Mouse (Mus musculus): ENCODE data around the gene Prdm2. TPM values are rescaled to one million over a fixed set of nuclear protein-coding genes. Genes with fewer than 3 reads are reported as not detected.

Prdm2 gene
- polyA plus RNA-seq, 1 experiment from 2014 or later: 18.1 TPM

DNA sequence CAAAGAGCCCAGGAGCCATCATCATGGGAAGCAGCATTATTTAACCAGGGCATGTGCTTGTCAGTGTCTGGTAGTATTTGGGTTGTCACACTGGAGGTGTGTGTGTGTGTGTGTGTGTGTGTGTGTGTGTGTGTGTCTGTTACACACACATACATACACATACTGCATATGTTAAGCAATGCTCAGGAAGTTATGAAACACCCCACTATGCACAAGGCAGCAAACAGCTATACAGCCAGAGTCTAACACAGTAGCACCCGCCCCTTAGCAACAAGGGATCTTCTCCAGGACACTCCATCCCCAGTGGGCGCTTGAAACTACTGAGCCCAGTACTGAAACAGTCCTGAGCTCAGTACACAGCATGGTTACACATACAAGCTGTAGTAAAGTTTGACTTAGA lies 100.4 kb downstream of the Prdm2 start:
- Histone ChIP-seq H3K27me3 (replicated peaks; ENCODE audit: control insufficient read depth, insufficient read depth, low read length) (no peaks in the 10 kb centered on the region), H3K9me3 (ENCODE audit: control insufficient read depth, low read length) (no peaks in the 10 kb centered on the region), H3K4me3 (replicated peaks; ENCODE audit: low read length) (no peak overlapping the region), H3K9ac (replicated peaks; ENCODE audit: low read depth, low read length) (no peak overlapping the region), H3K4me1 (replicated peaks; ENCODE audit: control insufficient read depth, insufficient read depth, low read length) (peaks cover 9% of the 10 kb centered on the region; the same call in 1 of the 2 replicates), H3K27ac (ENCODE audit: low read length) (no peak overlapping the region), H3K36me3 (ENCODE audit: control insufficient read depth, insufficient read depth) (peaks cover 5% of the 10 kb centered on the region), H3K4me2 (ENCODE audit: low read length) (no peak overlapping the region)
- ATAC-seq: no peak
- 92% methylated on average over 2 of the region's 2 CpGs for WGBS

DNA sequence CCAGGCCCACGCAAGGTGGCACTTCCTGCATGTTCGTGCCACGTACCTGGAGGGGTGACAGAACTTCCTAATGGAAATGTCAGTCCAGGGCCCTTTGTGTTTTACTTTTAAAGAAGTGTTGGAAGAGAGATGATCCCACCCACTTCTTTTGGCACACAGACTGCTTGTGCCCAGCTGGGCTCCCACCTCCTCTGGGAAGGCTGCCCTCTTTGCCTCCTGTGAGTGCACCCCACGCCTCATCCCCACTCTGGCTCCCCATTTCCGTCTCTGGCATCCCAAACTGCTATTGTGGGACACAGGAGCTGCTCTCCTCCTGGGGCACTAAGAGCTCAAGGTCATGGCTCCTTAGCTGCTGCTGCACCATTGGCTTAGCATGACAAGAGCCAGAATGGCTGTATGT lies 100.9 kb downstream of the Prdm2 start:
- H3K4me2 ChIP-seq (ENCODE audit: low read length): no peak overlapping the region
- no peaks in the 10 kb centered on the region for H3K27me3 ChIP-seq (replicated peaks; ENCODE audit: control insufficient read depth, insufficient read depth, low read length)
- no peak overlapping the region for H3K9ac ChIP-seq (replicated peaks; ENCODE audit: low read depth, low read length)
- peaks cover 5% of the 10 kb centered on the region for H3K36me3 ChIP-seq (ENCODE audit: control insufficient read depth, insufficient read depth)
- WGBS: 80% methylated on average over 5 of the region's 5 CpGs
- H3K27ac ChIP-seq (ENCODE audit: low read length): no peak overlapping the region
- no peak for ATAC-seq
- peaks cover 9% of the 10 kb centered on the region; the same call in 1 of the 2 replicates for H3K4me1 ChIP-seq (replicated peaks; ENCODE audit: control insufficient read depth, insufficient read depth, low read length)
- no peak overlapping the region for H3K4me3 ChIP-seq (replicated peaks; ENCODE audit: low read length)
- no peaks in the 10 kb centered on the region for H3K9me3 ChIP-seq (ENCODE audit: control insufficient read depth, low read length)

DNA sequence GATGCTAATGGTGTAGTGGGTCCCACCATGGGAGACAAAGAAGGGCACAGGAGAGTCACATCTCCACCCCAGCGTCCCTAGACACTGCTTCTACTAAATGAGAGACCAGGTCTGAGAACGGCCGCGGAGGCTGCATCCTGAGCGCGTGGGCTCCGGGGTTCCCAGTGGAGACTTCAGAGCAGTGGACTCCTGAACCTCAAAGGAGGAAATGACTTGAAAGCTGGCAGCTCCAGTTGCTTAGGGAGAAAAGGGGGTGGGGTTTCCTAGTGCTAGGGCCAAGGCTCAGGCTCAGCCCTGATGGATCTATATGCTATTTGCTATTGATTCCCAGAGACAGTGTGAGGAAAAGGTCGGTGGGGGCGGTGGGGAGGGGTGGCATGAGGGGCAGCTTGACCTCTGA lies 104.2 kb downstream of the Prdm2 start:
- 78% methylated on average over 9 of the region's 9 CpGs for WGBS
- no peak overlapping the region for H3K4me3 ChIP-seq (replicated peaks; ENCODE audit: low read length)
- no peak for ATAC-seq

DNA sequence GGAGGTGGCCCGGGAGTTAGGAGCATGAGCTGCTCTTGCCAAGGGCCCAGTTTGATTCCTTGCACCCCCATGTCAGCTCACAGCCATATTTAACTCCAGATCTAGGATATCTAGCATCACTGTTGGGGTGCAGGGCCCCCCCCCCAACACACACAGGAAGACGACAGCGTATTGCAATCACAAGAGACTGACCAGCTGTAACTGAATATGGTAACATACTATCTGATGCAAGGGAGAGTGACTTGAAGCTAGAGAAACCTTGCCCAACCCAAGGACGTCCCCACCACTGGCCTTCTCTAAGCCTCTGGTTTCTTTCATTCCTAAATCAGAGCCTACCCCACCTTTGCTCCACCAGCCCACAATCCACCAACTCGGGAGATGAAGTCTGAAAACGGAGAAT lies 105.8 kb downstream of the Prdm2 start:
- Histone ChIP-seq H3K4me2 (ENCODE audit: low read length) (no peak overlapping the region), H3K4me1 (replicated peaks; ENCODE audit: control insufficient read depth, insufficient read depth, low read length) (no peaks in the 10 kb centered on the region), H3K9me3 (ENCODE audit: control insufficient read depth, low read length) (no peaks in the 10 kb centered on the region), H3K27me3 (replicated peaks; ENCODE audit: control insufficient read depth, insufficient read depth, low read length) (no peaks in the 10 kb centered on the region), H3K27ac (ENCODE audit: low read length) (no peak overlapping the region), H3K4me3 (replicated peaks; ENCODE audit: low read length) (no peak overlapping the region), H3K36me3 (ENCODE audit: control insufficient read depth, insufficient read depth) (peaks cover 7% of the 10 kb centered on the region), H3K9ac (replicated peaks; ENCODE audit: low read depth, low read length) (no peak overlapping the region)
- no peak for ATAC-seq
- 90% methylated on average over 6 of the region's 6 CpGs for WGBS

More for the DNA sequence above, 104.2 kb downstream of the Prdm2 start:
- Histone ChIP-seq H3K27me3 (replicated peaks; ENCODE audit: control insufficient read depth, insufficient read depth, low read length) (no peaks in the 10 kb centered on the region), H3K27ac (ENCODE audit: low read length) (no peak overlapping the region), H3K9me3 (ENCODE audit: control insufficient read depth, low read length) (no peaks in the 10 kb centered on the region), H3K36me3 (ENCODE audit: control insufficient read depth, insufficient read depth) (peaks cover 7% of the 10 kb centered on the region), H3K4me1 (replicated peaks; ENCODE audit: control insufficient read depth, insufficient read depth, low read length) (no peaks in the 10 kb centered on the region), H3K9ac (replicated peaks; ENCODE audit: low read depth, low read length) (no peak overlapping the region), H3K4me2 (ENCODE audit: low read length) (no peak overlapping the region)

DNA sequence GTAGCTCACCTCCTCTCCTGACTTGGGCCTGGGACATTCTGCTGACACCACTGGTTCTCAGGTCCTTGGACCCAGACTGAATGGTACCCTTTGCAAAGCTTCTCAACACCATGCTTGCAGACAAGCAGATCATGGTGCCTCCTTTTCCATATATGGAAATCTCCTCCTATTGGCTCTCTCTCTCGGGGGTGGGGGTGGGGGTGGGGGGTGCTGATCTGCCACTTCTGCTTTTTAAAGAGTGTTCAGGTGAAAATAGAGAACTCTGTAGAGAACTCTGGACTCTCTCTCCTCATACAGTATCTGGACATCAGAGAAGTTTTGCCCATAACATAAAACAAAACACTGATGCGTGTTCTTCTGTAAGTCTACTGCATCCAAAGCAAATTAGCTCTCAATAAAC lies 106.2 kb downstream of the Prdm2 start:
- no peaks in the 10 kb centered on the region for H3K9me3 ChIP-seq (ENCODE audit: control insufficient read depth, low read length)
- no peaks in the 10 kb centered on the region for H3K4me1 ChIP-seq (replicated peaks; ENCODE audit: control insufficient read depth, insufficient read depth, low read length)
- H3K4me2 ChIP-seq (ENCODE audit: low read length): no peak overlapping the region
- H3K9ac ChIP-seq (replicated peaks; ENCODE audit: low read depth, low read length): no peak overlapping the region
- ATAC-seq: no peak
- no peaks in the 10 kb centered on the region for H3K27me3 ChIP-seq (replicated peaks; ENCODE audit: control insufficient read depth, insufficient read depth, low read length)
- H3K36me3 ChIP-seq (ENCODE audit: control insufficient read depth, insufficient read depth): peaks cover 7% of the 10 kb centered on the region
- no peak overlapping the region for H3K4me3 ChIP-seq (replicated peaks; ENCODE audit: low read length)
- 84% methylated on average over 2 of the region's 2 CpGs for WGBS
- no peak overlapping the region for H3K27ac ChIP-seq (ENCODE audit: low read length)

DNA sequence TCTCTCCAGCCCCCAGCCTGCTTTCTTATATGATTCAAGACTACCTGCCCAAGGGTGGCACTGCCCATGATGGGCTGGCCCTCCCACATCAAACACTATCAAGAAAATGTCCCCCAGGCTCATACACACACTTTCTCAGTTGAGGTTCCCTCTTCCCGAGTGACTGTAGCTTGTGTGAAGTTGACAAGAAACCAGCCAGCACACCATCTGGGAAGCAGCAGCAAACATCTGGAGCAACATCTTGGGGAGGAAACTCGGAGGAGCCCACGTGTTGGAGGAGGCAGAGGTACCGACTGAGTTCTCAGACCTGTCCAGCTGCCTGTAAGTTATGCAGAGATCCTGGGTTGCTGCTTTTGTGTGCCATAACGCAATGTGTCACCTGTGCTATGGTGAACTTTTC lies 108.1 kb downstream of the Prdm2 start:
- Histone ChIP-seq H3K36me3 (ENCODE audit: control insufficient read depth, insufficient read depth) (peaks cover 3% of the 10 kb centered on the region; the same call in 1 of the 2 replicates), H3K4me2 (ENCODE audit: low read length) (no peak overlapping the region), H3K27me3 (replicated peaks; ENCODE audit: control insufficient read depth, insufficient read depth, low read length) (no peaks in the 10 kb centered on the region), H3K27ac (ENCODE audit: low read length) (no peak overlapping the region), H3K4me3 (replicated peaks; ENCODE audit: low read length) (no peak overlapping the region), H3K4me1 (replicated peaks; ENCODE audit: control insufficient read depth, insufficient read depth, low read length) (no peaks in the 10 kb centered on the region), H3K9me3 (ENCODE audit: control insufficient read depth, low read length) (no peaks in the 10 kb centered on the region), H3K9ac (replicated peaks; ENCODE audit: low read depth, low read length) (no peak overlapping the region)
- no peak for ATAC-seq
- 80% methylated on average over 5 of the region's 5 CpGs for WGBS

DNA sequence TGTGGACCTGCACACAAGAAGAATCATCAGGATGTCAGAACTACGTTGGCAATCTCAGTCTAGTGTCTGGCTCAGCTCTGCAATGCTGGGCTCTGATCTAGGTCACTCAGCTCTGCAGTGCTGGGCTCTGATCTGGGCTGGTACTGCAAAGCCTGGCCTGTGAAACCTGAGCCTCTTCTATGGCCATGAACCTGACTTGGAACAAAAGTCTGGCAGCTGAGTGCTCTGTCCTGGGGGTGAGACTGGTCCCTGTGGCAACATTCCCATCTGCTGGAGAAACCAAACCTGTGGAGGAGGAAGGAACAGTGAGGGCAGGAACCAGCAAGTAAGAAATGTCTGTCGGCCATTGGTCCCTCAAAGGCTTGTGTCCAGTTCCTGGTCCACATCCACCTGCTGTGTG lies 109.0 kb downstream of the Prdm2 start:
- 0 out of 2 replicates have a peak, but pooled peaks have one; percentile 18 for ATAC-seq
- Histone ChIP-seq H3K36me3 (ENCODE audit: control insufficient read depth, insufficient read depth) (peaks cover 3% of the 10 kb centered on the region; the same call in 1 of the 2 replicates), H3K27me3 (replicated peaks; ENCODE audit: control insufficient read depth, insufficient read depth, low read length) (no peaks in the 10 kb centered on the region), H3K4me1 (replicated peaks; ENCODE audit: control insufficient read depth, insufficient read depth, low read length) (no peaks in the 10 kb centered on the region), H3K4me3 (replicated peaks; ENCODE audit: low read length) (no peak overlapping the region), H3K9me3 (ENCODE audit: control insufficient read depth, low read length) (no peaks in the 10 kb centered on the region), H3K27ac (ENCODE audit: low read length) (no peak overlapping the region), H3K9ac (replicated peaks; ENCODE audit: low read depth, low read length) (no peak overlapping the region), H3K4me2 (ENCODE audit: low read length) (no peak overlapping the region)
- 80% methylated on average over 2 of the region's 2 CpGs for WGBS

DNA sequence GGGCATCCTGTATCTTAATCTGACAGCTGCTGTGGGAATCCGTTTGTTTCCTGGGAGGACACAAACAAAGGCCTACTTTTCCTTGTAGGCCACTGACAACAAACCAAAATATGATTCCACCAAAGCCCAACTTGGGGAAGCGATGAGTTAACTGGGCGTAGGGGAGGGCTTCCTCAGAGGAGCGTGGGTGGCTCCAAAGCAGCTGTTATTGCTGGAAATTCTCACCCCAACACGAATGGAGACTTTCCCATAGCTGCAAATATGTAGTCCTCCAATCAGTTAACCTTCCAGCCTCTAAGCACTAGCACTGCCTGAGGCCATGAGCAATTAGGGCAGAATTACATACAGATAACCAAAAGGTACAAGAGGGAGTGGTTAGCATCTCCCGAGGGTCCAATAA lies 112.6 kb downstream of the Prdm2 start:
- no peak overlapping the region for H3K4me2 ChIP-seq (ENCODE audit: low read length)
- no peak overlapping the region for H3K4me3 ChIP-seq (replicated peaks; ENCODE audit: low read length)
- H3K9ac ChIP-seq (replicated peaks; ENCODE audit: low read depth, low read length): no peak overlapping the region
- WGBS: 71% methylated on average over 6 of the region's 6 CpGs
- no peaks in the 10 kb centered on the region for H3K36me3 ChIP-seq (ENCODE audit: control insufficient read depth, insufficient read depth)
- no peaks in the 10 kb centered on the region for H3K9me3 ChIP-seq (ENCODE audit: control insufficient read depth, low read length)
- ATAC-seq: no peak
- no peaks in the 10 kb centered on the region for H3K4me1 ChIP-seq (replicated peaks; ENCODE audit: control insufficient read depth, insufficient read depth, low read length)
- no peaks in the 10 kb centered on the region for H3K27me3 ChIP-seq (replicated peaks; ENCODE audit: control insufficient read depth, insufficient read depth, low read length)
- no peak overlapping the region for H3K27ac ChIP-seq (ENCODE audit: low read length)

DNA sequence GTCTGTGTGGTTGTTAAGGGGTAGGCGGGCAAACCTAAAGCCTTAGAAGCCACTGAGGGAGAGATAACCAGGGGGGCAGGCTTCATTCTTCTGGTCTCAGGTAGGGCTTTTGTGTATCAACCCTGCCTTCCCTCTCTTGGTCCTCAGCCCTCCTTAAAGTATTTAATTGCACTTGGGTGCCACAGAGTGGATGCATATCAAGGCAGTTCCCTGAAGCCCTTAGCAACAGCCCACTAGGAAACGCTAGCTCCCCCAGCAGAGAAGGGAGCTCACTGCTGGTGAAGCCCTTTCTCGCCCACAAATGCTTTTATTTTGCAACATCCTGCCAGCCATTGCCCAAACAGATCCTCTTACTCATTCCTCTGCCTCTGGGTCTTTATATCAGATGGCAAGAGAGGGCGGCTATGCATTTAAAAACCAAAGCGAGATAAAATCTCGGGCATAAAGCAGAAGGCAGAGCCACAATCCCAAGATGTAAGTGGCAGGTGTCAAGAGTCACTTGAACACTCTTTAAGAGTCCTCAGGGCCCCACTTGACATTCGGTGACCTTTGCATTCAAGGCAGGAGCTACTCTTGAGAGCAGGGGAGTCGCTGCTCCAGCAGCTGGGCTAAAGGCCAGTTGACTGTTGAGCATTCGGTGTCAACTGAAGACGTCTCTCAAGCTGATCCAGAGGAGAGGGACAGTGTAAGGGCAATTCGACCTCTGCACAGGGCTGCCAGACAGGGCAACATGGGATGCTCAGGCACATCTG lies 113.3 kb downstream of the Prdm2 start:
- Histone ChIP-seq H3K27me3 (replicated peaks; ENCODE audit: control insufficient read depth, insufficient read depth, low read length) (no peaks in the 10 kb centered on the region), H3K9ac (replicated peaks; ENCODE audit: low read depth, low read length) (no peak overlapping the region), H3K27ac (ENCODE audit: low read length) (no peak overlapping the region), H3K4me1 (replicated peaks; ENCODE audit: control insufficient read depth, insufficient read depth, low read length) (no peaks in the 10 kb centered on the region), H3K36me3 (ENCODE audit: control insufficient read depth, insufficient read depth) (no peaks in the 10 kb centered on the region), H3K9me3 (ENCODE audit: control insufficient read depth, low read length) (no peaks in the 10 kb centered on the region), H3K4me2 (ENCODE audit: low read length) (no peak overlapping the region), H3K4me3 (replicated peaks; ENCODE audit: low read length) (no peak overlapping the region)
- 76% methylated on average over 11 of the region's 11 CpGs for WGBS
- no peak for ATAC-seq

Data from forebrain, embryonic 16.5 days (tissue).